Mouse (Mus musculus) heart, adult 9 months (tissue): ENCODE measurements at regions not wholly inside any gene's neighbourhood (a gene's known extent, or its start where the extent isn't known, plus 50 kb on each side); places are given as distances from the start of the nearest gene placed in this dataset.

Experiments used
- DNase-seq, 2 experiments: peaks; one replicate each; pipeline ENCODE4 v3.0.0; 2022; ENCODE audit warnings: low spot score in 2 of 2

GRCm38 (mm10) chr17:15311822-15312221, 64.8 kb downstream of the Dll1 start:
- no peak for DNase-seq

- DNase-seq, result no peak
Measured at GRCm38 (mm10) chr17:15310465-15310864, 66.2 kb downstream of the Dll1 start.

- DNase-seq, result no peak
Measured at GRCm38 (mm10) chr17:15302110-15302509, 74.6 kb downstream of the Dll1 start.

- DNase-seq, result peak in 1 of 2 experiments; percentile 17
Measured at GRCm38 (mm10) chr17:15299743-15300371, 76.8 kb downstream of the Dll1 start.

- DNase-seq, result no peak
Measured at GRCm38 (mm10) chr17:15294165-15294585, 82.5 kb downstream of the Dll1 start.

- no peak for DNase-seq
Measured at GRCm38 (mm10) chr17:15292490-15293070, 84.1 kb downstream of the Dll1 start.

- DNase-seq, result no peak
Measured at GRCm38 (mm10) chr17:15291626-15292025, 85.0 kb downstream of the Dll1 start.

GRCm38 (mm10) chr17:15290326-15290725, 86.3 kb downstream of the Dll1 start:
- peak; percentile 6 to 54 for DNase-seq

- no peak for DNase-seq
Measured at GRCm38 (mm10) chr17:15289062-15289461, 87.6 kb downstream of the Dll1 start.

GRCm38 (mm10) chr17:15288640-15289039, 88.0 kb downstream of the Dll1 start:
- peak in 1 of 2 experiments; percentile 19 for DNase-seq

- no peak for DNase-seq
Measured at GRCm38 (mm10) chr17:15286596-15286995, 90.1 kb downstream of the Dll1 start.

- DNase-seq, result peak; percentile 71 to 80
Measured at GRCm38 (mm10) chr17:15285399-15286043, 91.2 kb downstream of the Dll1 start.

- DNase-seq, result no peak
Measured at GRCm38 (mm10) chr17:15269905-15270304, 106.8 kb downstream of the Dll1 start.

GRCm38 (mm10) chr17:15269056-15269612, 107.5 kb downstream of the Dll1 start:
- no peak for DNase-seq

- DNase-seq, result no peak
Measured at GRCm38 (mm10) chr17:15267721-15268120, 109.0 kb downstream of the Dll1 start.

- DNase-seq, result no peak
Measured at GRCm38 (mm10) chr17:15259427-15260101, 117.1 kb downstream of the Dll1 start.

GRCm38 (mm10) chr17:15255874-15256273, 120.8 kb downstream of the Dll1 start:
- DNase-seq, result no peak

- DNase-seq, result no peak
Measured at GRCm38 (mm10) chr17:15253785-15254184, 122.9 kb downstream of the Dll1 start.

- no peak for DNase-seq
Measured at GRCm38 (mm10) chr17:15253271-15253670, 123.4 kb downstream of the Dll1 start.

GRCm38 (mm10) chr17:15252187-15252586, 124.5 kb downstream of the Dll1 start:
- no peak for DNase-seq

GRCm38 (mm10) chr17:15251641-15252040, 125.0 kb downstream of the Dll1 start:
- no peak for DNase-seq

GRCm38 (mm10) chr17:15248417-15248791, 128.3 kb downstream of the Dll1 start:
- no peak for DNase-seq
